Mouse (Mus musculus): Measurements from ENCODE around the gene A2m. TPM values are rescaled to one million over a fixed set of nuclear protein-coding genes. Genes with fewer than 3 reads are reported as not detected.
A peak's percentile ranks its signal among the peaks of the same experiment; 100 is the strongest.

Gene A2m
- polyA plus RNA-seq, 1 experiment from 2014 or later, result 53.9 TPM

DNA sequence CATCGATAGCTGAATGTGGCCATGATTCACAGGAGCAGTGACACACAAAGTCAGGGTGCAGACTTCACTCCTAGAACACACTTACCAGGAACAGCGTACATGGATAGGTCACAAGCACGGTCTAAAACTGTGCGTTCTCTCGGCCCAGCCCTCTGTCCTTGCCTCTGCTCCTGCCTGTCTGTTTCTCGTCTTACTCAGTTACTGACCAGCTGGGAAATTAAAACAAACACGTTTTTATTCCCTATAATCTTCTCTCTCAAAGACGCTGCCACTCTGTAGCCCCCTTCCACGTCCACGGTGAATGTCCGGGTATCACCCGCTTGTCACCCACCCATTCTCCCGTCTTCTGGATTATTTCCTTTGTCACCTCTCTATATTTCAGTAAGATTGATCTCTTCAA is 656 bp upstream of the A2m start:
- no peak overlapping the region for H3K27ac ChIP-seq (ENCODE audit: low read depth)
- TF ChIP-seq EP300 (IDR thresholded peaks at IDR 0.05; ENCODE audit: low read depth) (no peak), CTCF (IDR thresholded peaks at IDR 0.05; ENCODE audit: low read depth) (no peak)
- no peak for ATAC-seq
- H3K4me1 ChIP-seq (ENCODE audit: insufficient read depth), result no peaks in the 10 kb centered on the region
- H3K9ac ChIP-seq (replicated peaks), result no peak overlapping the region
- H3K27me3 ChIP-seq (ENCODE audit: insufficient read depth, low read length), result no peaks in the 10 kb centered on the region
- DNase-seq, result no peak
- H3K36me3 ChIP-seq (replicated peaks; ENCODE audit: insufficient read depth, low read length), result no peaks in the 10 kb centered on the region
- no peak overlapping the region for H3K4me2 ChIP-seq (ENCODE audit: low read depth, low read length)
- 79% methylated on average over 13 of the region's 13 CpGs for WGBS (ENCODE audit: insufficient replicate concordance)
- no peak overlapping the region for H3K4me3 ChIP-seq (ENCODE audit: low read depth, low read length)
- H3K9me3 ChIP-seq (ENCODE audit: low read length), result no peaks in the 10 kb centered on the region

DNA sequence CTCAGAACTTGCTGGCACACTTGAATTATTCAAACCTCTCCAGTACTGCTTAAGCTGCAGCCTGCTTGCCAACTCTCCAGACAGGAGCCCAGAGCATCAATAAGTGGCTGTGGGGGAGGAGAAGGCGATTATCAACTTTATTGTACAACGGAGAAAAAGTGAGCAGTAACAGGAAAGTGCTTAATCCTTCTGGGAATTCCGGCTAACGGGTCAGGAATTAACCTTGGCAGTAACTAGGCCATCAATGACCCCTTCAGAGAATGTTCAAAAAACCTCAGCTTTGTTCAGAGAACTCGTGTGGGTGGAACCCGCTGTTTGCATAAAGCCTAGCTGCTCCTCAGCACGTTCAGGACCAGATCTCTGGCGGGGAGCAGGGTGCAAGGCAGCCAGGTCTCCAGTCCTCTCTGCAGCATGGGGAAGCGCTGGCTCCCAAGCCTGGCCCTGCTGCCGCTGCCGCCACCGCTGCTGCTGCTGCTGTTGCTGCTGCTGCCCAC is 749 bp downstream of the A2m start:
- H3K4me3 ChIP-seq (ENCODE audit: low read depth, low read length), result peak overlapping the region; percentile 21
- H3K9ac ChIP-seq (replicated peaks), result no peak overlapping the region
- ATAC-seq (no peak), DNase-seq (no peak)
- WGBS (ENCODE audit: insufficient replicate concordance), result 10% methylated on average over 12 of the region's 12 CpGs
- TF ChIP-seq EP300 (IDR thresholded peaks at IDR 0.05; ENCODE audit: low read depth) (no peak), CTCF (IDR thresholded peaks at IDR 0.05; ENCODE audit: low read depth) (no peak)
- H3K9me3 ChIP-seq (ENCODE audit: low read length), result no peaks in the 10 kb centered on the region
- no peaks in the 10 kb centered on the region for H3K27me3 ChIP-seq (ENCODE audit: insufficient read depth, low read length)
- H3K4me1 ChIP-seq (ENCODE audit: insufficient read depth), result no peaks in the 10 kb centered on the region
- H3K36me3 ChIP-seq (replicated peaks; ENCODE audit: insufficient read depth, low read length), result no peaks in the 10 kb centered on the region
- peak overlapping the region; percentile 1; the same call in 1 of the 2 replicates for H3K27ac ChIP-seq (ENCODE audit: low read depth)
- H3K4me2 ChIP-seq (ENCODE audit: low read depth, low read length), result peak overlapping the region; percentile 61

DNA sequence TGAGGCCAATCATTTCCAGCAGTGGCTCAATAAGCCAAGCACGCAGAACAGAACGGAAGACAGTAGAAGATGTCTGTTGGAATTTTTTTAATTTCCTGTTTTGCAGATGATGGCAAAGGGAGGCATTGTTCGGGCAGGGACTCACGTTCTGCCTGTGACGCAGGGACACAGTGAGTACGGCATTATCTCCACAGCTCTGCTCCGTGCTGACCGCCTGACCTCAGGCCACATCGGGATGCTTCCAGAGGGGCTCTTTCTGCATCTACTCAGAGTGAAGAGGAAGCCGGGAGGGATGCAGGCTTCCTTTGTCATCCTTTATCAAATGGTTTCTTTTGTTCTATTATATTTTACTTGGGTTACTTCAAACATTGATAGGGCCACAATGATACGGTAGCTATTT is 13.3 kb downstream of the A2m start:
- H3K4me3 ChIP-seq (ENCODE audit: low read depth, low read length), result no peak overlapping the region
- H3K27me3 ChIP-seq (ENCODE audit: insufficient read depth, low read length), result no peaks in the 10 kb centered on the region
- 73% methylated on average over 11 of the region's 11 CpGs for WGBS (ENCODE audit: insufficient replicate concordance)
- no peak overlapping the region for H3K4me2 ChIP-seq (ENCODE audit: low read depth, low read length)
- ATAC-seq, result no peak
- no peaks in the 10 kb centered on the region for H3K4me1 ChIP-seq (ENCODE audit: insufficient read depth)
- no peak for DNase-seq
- TF ChIP-seq CTCF (IDR thresholded peaks at IDR 0.05; ENCODE audit: low read depth) (no peak), EP300 (IDR thresholded peaks at IDR 0.05; ENCODE audit: low read depth) (no peak)
- H3K9me3 ChIP-seq (ENCODE audit: low read length), result no peaks in the 10 kb centered on the region
- H3K36me3 ChIP-seq (replicated peaks; ENCODE audit: insufficient read depth, low read length), result no peaks in the 10 kb centered on the region
- no peak overlapping the region for H3K9ac ChIP-seq (replicated peaks)
- no peak overlapping the region for H3K27ac ChIP-seq (ENCODE audit: low read depth)

Other genes starting within 250 kb of the A2m start
- gene Iqsec3, start 161.7 kb upstream of the A2m start, polyA plus RNA-seq (2015; fragmentation: Nextera tagmentation; extraction: Ambion mirVana), result not detected in 2 replicates
- gene Gm7298, start 97.6 kb downstream of the A2m start, polyA plus RNA-seq (2015; fragmentation: Nextera tagmentation; extraction: Ambion mirVana), result not detected in 2 replicates
- gene Mug1, start 203.2 kb downstream of the A2m start, polyA plus RNA-seq (2015; fragmentation: Nextera tagmentation; extraction: Ambion mirVana), result 11.3 and 12.4 TPM in 2 replicates